Comparison of ENCODE assay signal across 9 mouse cellular contexts in the genomic region with DNA sequence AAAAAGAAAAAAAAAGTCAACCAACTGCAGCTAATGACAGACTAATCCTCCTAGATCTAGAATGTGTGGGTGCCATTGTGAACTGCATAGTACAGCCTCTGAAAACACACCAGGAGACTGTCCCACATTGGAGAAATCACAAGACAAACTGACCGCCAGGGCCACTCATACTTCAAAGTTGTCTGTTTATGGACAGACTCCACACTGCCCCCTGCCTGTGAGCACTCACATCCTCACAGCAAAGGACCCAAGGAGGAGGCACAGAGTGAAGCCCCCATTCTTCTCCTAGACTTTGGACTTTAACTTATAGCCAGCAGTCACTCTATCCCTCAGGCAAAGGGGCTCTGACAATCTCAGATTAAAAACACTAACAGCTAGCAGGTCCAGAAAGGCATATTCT.
DNase-seq lines count a peak whose midpoint lies in the region; ATAC-seq lines count a peak whose summit lies in the region.
"Had no signal": no experiment of that assay in that cellular context is flagged by ENCODE, and none has a peak within 500 bp of the region (broad histone marks: within the 10 kb centered on the region; RNA-seq: fewer than 3 reads in every experiment).

No protein-coding gene starts in this region.

- H3K4me2 ChIP-seq in forebrain, embryonic 14.5 days (ENCODE audit: low read length): no peak overlapping the region
- H3K4me2 ChIP-seq: limb, embryonic 12.5 days had no signal

- ATAC-seq in granulocyte monocyte progenitor cell, adult 5-6 weeks (replicated peaks; ENCODE audit: poor library complexity, severe bottlenecking): peak; percentile 65
- no peak for ATAC-seq in forebrain, embryonic 14.5 days

- H3K4me1 ChIP-seq in forebrain, embryonic 14.5 days (ENCODE audit: control insufficient read depth, insufficient read depth, low read length): no peaks in the 10 kb centered on the region

- H3K36me3 ChIP-seq in forebrain, embryonic 14.5 days (ENCODE audit: control insufficient read depth, insufficient read depth, low read length): no peaks in the 10 kb centered on the region
- H3K36me3 ChIP-seq: limb, embryonic 12.5 days had no signal

- H3K27ac ChIP-seq in forebrain, embryonic 14.5 days (ENCODE audit: low read depth, low read length): no peak overlapping the region
- H3K27ac ChIP-seq: limb, embryonic 12.5 days had no signal

- H3K9me3 ChIP-seq in forebrain, embryonic 14.5 days (replicated peaks; ENCODE audit: control insufficient read depth, low read length): no peaks in the 10 kb centered on the region
- H3K9me3 ChIP-seq: limb, embryonic 12.5 days had no signal

- no peak overlapping the region for H3K4me3 ChIP-seq in forebrain, embryonic 14.5 days (ENCODE audit: low read depth, low read length)
- H3K4me3 ChIP-seq: limb, embryonic 12.5 days had no signal

- no peak overlapping the region for H3K9ac ChIP-seq in forebrain, embryonic 14.5 days (ENCODE audit: low read length)
- H3K9ac ChIP-seq: limb, embryonic 12.5 days had no signal

- DNase-seq in heart, postnatal 4 days: peak; percentile 54
- DNase-seq in heart, adult 11 months: no peak
- DNase-seq in 416B (ENCODE audit: low read depth) (peak; percentile 32), R1 (ENCODE audit: low read depth, low spot score) (peak; percentile 71)
- DNase-seq in retina, embryonic 14.5 days (ENCODE audit: low spot score): peak; percentile 46
- no peak for DNase-seq in forebrain, embryonic 14.5 days (ENCODE audit: low spot score)
- no peak for DNase-seq in left cerebral cortex, adult 8-10 months (ENCODE audit: low spot score in 2 of 2)

- H3K27me3 ChIP-seq in forebrain, embryonic 14.5 days (replicated peaks; ENCODE audit: control insufficient read depth, insufficient read depth, low read length): no peaks in the 10 kb centered on the region
- H3K27me3 ChIP-seq: limb, embryonic 12.5 days had no signal

- 82% methylated on average over 1 of the region's 1 CpGs for WGBS in forebrain, embryonic 14.5 days

Comparison
In these comparisons a context has a peak if more than half of its experiments do, and no peak if none do; other contexts are left out.
1. DNase-seq: peak in heart, postnatal 4 days (single experiment), 416B (single experiment), R1 (single experiment) and retina, embryonic 14.5 days (single experiment); none in heart, adult 11 months (single experiment), forebrain, embryonic 14.5 days (single experiment) and left cerebral cortex, adult 8-10 months (0 of 2).